Mouse (Mus musculus) CH12.LX (cell line): ENCODE measurements around the gene Stk25.

Experiments
- BHLHE40 ChIP-seq: IDR thresholded peaks from 2 replicates; pipeline ENCODE4 v1.6.1; 2011; ENCODE audit warnings: mild to moderate bottlenecking, low read depth, low read length, improper control_type of control experiment
- CTCF ChIP-seq, 2 experiments: IDR thresholded peaks in 1 of 2; conservative IDR thresholded peaks in 1 of 2; 2 replicates each; pipeline ENCODE4 v1.5.1; 2011 to 2012; ENCODE audit warnings: low read depth in 2 of 2, low read length in 2 of 2, improper control_type of control experiment in 1 of 2, inconsistent platforms in 1 of 2, mild to moderate bottlenecking in 1 of 2, moderate library complexity in 1 of 2
- GABPA ChIP-seq: IDR thresholded peaks from 2 replicates; pipeline ENCODE4 v1.6.1; 2012; ENCODE audit warnings: low read depth, low read length, improper control_type of control experiment, inconsistent platforms; ENCODE audit not compliant: insufficient replicate concordance
- JUND ChIP-seq: conservative IDR thresholded peaks from 2 replicates; pipeline ENCODE4 v1.6.1; 2011; ENCODE audit warnings: low read depth, low read length, improper control_type of control experiment
- MAFK ChIP-seq: IDR thresholded peaks from 2 replicates; pipeline ENCODE4 v1.6.1; 2011; ENCODE audit warnings: low read length, improper control_type of control experiment; ENCODE audit not compliant: insufficient replicate concordance
- MEF2A ChIP-seq: IDR thresholded peaks from 2 replicates; pipeline ENCODE4 v1.6.1; 2014; ENCODE audit warnings: low read depth, mild to moderate bottlenecking, inconsistent platforms, low read length, improper control_type of control experiment, borderline replicate concordance
- MXI1 ChIP-seq: IDR thresholded peaks from 2 replicates; pipeline ENCODE4 v1.6.1; 2011; ENCODE audit warnings: mild to moderate bottlenecking, low read depth, low read length, improper control_type of control experiment
- NELFE ChIP-seq: IDR thresholded peaks from 2 replicates; pipeline ENCODE4 v1.6.1; 2011; ENCODE audit warnings: low read depth, low read length, improper control_type of control experiment
- POLR2A ChIP-seq: IDR thresholded peaks from 2 replicates; pipeline ENCODE4 v1.6.1; 2011; ENCODE audit warnings: low read depth, mild to moderate bottlenecking, improper control_type of control experiment, low read length
- USF1 ChIP-seq: IDR thresholded peaks from 2 replicates; pipeline ENCODE4 v1.6.1; 2014; ENCODE audit warnings: low read depth, mild to moderate bottlenecking, inconsistent platforms, low read length, improper control_type of control experiment
- USF2 ChIP-seq: conservative IDR thresholded peaks from 2 replicates; pipeline ENCODE4 v1.6.1; 2011; ENCODE audit warnings: low read depth, low read length, improper control_type of control experiment
- ZKSCAN1 ChIP-seq: IDR thresholded peaks from 2 replicates; pipeline ENCODE4 v1.6.1; 2012; ENCODE audit warnings: low read depth, inconsistent platforms, low read length, improper control_type of control experiment, borderline replicate concordance

DNA sequence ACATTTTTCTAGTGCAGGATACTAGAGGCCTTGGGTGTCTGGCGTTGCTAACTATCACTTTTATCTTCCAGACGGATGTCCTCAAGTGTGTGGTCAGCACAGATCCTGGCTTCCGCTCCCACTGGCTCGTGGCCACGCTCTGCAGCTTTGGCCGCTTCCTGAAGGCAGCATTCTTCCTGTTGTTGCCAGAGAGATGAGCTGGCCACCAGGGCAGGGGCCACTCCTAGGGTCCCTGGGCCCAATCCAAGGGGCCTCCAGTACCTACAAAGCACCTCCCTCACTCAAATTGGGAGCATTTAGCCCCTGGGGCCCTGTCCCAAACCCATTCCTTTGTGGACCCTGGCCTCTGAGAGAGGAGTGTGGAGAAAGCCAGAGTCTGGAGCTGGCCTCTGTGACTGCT is 36.5 kb upstream of the Stk25 start:
- no peak for TF ChIP-seq BHLHE40
- no peak for TF ChIP-seq GABPA
- TF ChIP-seq MAFK = no peak
- no peak for TF ChIP-seq USF1
- no peak for TF ChIP-seq CTCF (conservative IDR thresholded peaks at IDR 0.05 in 1 of 2, IDR thresholded peaks at IDR 0.05 in 1 of 2; ENCODE audit: low read depth in 2 of 2, low read length in 2 of 2)
- no peak for TF ChIP-seq ZKSCAN1
- no peak for TF ChIP-seq MEF2A
- TF ChIP-seq JUND = no peak
- no peak for TF ChIP-seq MXI1
- no peak for TF ChIP-seq POLR2A
- no peak for TF ChIP-seq USF2
- no peak for TF ChIP-seq NELFE
